Mouse (Mus musculus) erythroblast, embryonic 14.5 days (primary cell): ENCODE results near the gene Zfp646.

ENCODE experiments used
- GATA1 ChIP-seq: IDR thresholded peaks from 2 replicates; pipeline ENCODE4 v1.6.1; 2012; ENCODE audit warnings: low read length, inconsistent platforms, mixed read lengths
- TAL1 ChIP-seq: IDR thresholded peaks from 3 replicates; pipeline ENCODE4 v1.6.1; 2012; ENCODE audit warnings: low read length, inconsistent platforms, mixed read lengths

DNA sequence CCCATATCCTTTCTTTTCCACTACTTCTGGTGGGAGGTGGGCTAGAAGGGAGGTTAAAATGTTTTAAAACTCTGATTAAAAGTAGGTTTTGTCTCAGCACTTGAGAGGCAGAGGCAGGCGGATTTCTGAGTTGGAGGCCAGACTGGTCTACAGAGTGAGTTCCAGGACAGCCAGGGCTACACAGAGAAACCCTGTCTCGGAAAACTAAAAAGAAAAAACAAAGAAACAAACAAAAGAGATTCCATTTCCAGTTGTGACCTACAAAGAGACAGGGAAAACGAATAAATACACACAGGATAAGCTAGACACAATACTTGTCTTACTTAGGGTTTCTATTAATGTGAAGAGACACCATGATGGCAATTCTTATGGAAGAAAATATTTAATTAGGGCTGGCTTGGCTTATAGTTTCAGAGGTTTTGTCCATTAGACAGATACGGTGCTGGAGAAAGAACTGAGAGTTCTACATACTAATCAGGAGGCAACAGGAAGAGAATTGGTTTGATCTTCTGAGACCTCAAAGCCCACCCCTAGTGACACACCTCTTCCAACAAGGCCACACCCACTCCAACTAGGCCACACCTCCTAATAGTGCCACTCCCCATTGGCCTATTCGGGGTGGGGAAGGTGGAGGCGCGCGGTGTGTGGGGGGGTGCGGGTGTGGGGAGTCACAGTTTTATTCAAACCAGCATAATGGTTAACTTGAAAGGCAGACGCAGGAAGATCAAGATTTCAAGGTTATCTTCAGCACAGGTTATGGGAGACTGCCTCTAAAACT lies 22.3 kb downstream of the Zfp646 start:
- TF ChIP-seq GATA1 (no peak), TAL1 (no peak)
